Mouse (Mus musculus): ENCODE measurements at regions not wholly inside any gene's neighbourhood (a gene's known extent, or its start where the extent isn't known, plus 50 kb on each side); places are given as distances from the start of the nearest gene placed in this dataset.
"Not testable (repeated sequence)": the region's sequence is repeated elsewhere in the genome, so short reads cannot be mapped to it uniquely, and the experiment has no call there.

DNA sequence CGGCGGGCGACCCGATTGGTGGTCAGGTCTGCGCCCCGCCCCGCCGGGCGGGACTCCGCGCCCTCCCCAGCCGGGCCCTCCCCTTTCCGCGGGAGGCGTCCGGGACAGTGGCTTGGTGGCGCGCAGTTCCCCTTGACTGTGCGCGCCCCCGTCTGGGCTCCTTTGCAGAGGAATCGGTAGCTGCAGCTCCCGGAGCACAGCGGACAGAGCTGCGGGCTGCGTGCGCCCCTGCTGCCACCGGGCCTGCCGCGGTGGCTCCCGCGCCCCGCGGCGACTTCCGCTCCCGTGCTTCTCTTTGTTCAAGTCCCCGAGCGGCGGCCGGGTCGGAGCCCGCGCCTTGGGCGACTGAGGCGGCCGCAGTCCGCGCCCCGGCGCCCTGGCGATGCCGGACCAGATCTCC is 566.6 kb upstream of the Gm21863 start:
- 10% methylated on average over 30 of the region's 53 CpGs for WGBS
- H3K9ac ChIP-seq (ENCODE audit: low read length); H3K36me3 ChIP-seq (ENCODE audit: control insufficient read depth, insufficient read depth, low read length); H3K9me3 ChIP-seq (replicated peaks; ENCODE audit: control insufficient read depth, low read length); H3K4me1 ChIP-seq (ENCODE audit: control insufficient read depth, insufficient read depth, low read length); H3K27ac ChIP-seq (ENCODE audit: low read depth, low read length); H3K27me3 ChIP-seq (replicated peaks; ENCODE audit: control insufficient read depth, insufficient read depth, low read length); H3K4me2 ChIP-seq (ENCODE audit: low read length); ATAC-seq: not testable (repeated sequence)
- DNase-seq (ENCODE audit: low spot score): peak; percentile 0
- H3K4me3 ChIP-seq (ENCODE audit: low read depth, low read length): peak overlapping the region; percentile 25; the same call in 1 of the 2 replicates

Data from forebrain, embryonic 14.5 days (tissue).